Mouse (Mus musculus) cortical plate, adult 2 months (tissue): Measurements from ENCODE around the gene Wfikkn2.

Source experiments
- CTCF ChIP-seq: fragments of 200-500 bp; IDR thresholded peaks from 2 replicates; pipeline ENCODE4 v1.5.1; 2011; ENCODE audit warnings: mild to moderate bottlenecking, control low read depth, low read length; ENCODE audit not compliant: insufficient read depth; ENCODE audit errors: extremely low read depth
- POLR2A ChIP-seq: fragments of 200-500 bp; IDR thresholded peaks from 2 replicates; pipeline ENCODE4 v1.6.1; 2011; ENCODE audit warnings: mild to moderate bottlenecking, low read length, control low read depth; ENCODE audit not compliant: insufficient read depth; ENCODE audit errors: extremely low read depth

DNA sequence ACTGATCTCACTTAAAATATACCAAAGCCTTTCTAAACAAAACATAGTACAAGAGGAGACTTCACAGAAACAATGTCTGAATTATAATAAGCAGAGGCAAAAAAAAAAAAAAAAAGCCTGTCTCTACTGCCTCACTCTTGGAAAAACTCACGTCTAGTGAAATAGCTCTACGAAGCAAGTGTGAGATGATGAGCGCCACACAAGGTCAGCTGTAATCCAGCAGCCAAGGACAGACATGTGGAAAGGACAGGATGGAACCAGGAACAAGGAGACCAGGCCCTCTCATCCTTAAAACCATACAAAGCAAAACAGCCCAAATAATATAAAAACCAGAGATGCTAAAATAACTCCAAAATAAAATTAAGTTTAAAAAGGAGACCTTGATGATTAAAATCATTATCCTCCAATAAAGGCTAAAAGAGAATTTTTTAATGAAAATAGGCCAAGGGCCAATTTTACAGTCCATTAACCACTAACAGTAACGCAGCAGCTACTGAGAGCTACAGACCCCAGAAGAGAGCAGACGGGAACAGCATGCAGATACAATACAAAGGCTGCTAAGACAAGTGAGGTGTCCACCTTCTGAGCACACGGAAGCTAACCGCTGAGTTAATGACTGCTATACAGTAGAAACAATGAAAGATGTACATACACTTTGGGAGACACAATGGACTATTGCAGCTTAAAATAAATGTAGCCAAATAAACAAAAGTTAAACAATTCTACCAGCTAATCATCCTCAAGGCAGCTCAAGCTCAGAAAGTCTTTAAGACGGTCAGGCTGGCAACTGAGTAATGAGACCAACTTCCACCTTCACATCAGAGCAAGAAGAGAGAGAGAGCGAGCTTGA is 49.4 kb upstream of the Wfikkn2 start:
- TF ChIP-seq CTCF (no peak), POLR2A (no peak)
